Mouse (Mus musculus) hindbrain, embryonic 10.5 days (tissue): ENCODE results near the gene Mucl3. TPM values are rescaled to one million over a fixed set of nuclear protein-coding genes. Genes with fewer than 3 reads are reported as not detected.
A peak's percentile ranks its signal among the peaks of the same experiment; 100 is the strongest.

Experiments
- DNase-seq: peaks from one replicate; pipeline ENCODE4 v3.0.0-alpha.2; 2017; ENCODE audit warnings: low spot score
- H3K27ac ChIP-seq: fragments of 300-500 bp; sonication (generic); 2 replicates; pipeline ENCODE4 v1.5.1; 2016; ENCODE audit warnings: mild to moderate bottlenecking, moderate library complexity
- H3K27me3 ChIP-seq: fragments of 300-500 bp; sonication (generic); 2 replicates; pipeline ENCODE4 v1.6.1; 2016; ENCODE audit warnings: mild to moderate bottlenecking; ENCODE audit not compliant: poor library complexity, insufficient read depth, severe bottlenecking
- H3K36me3 ChIP-seq: fragments of 300-500 bp; sonication (generic); 2 replicates; pipeline ENCODE4 v1.6.1; 2016; ENCODE audit warnings: mild to moderate bottlenecking, moderate library complexity
- H3K4me1 ChIP-seq: fragments of 300-500 bp; sonication (generic); replicated peaks from 2 replicates; pipeline ENCODE4 v1.6.1; 2016; ENCODE audit warnings: mild to moderate bottlenecking
- H3K4me3 ChIP-seq: fragments of 300-500 bp; sonication (generic); 2 replicates; pipeline ENCODE4 v1.5.1; 2016; ENCODE audit warnings: mild to moderate bottlenecking, moderate library complexity
- H3K9me3 ChIP-seq: fragments of 300-500 bp; sonication (generic); 2 replicates; pipeline ENCODE4 v1.6.1; 2016; ENCODE audit warnings: mild to moderate bottlenecking, moderate library complexity
- WGBS: fragments of 180-500 bp; shearing (Covaris S2); methylation state at CpG from one replicate; pipeline ENCODE4 v1.1.7; 2016; 5-methylcytosine and 5-hydroxymethylcytosine counted together
- polyA plus RNA-seq: library from polyadenylated mRNA; unstranded; fragments of >200 nt; fragmentation: Nextera tagmentation; extraction: Ambion mirVana; gene quantifications from 2 replicates; pipeline ENCODE4 v1.2.1, GENCODE M21; 2016

The Mucl3 gene
- polyA plus RNA-seq, 1 experiment from 2014 or later, result 0.08 TPM

DNA sequence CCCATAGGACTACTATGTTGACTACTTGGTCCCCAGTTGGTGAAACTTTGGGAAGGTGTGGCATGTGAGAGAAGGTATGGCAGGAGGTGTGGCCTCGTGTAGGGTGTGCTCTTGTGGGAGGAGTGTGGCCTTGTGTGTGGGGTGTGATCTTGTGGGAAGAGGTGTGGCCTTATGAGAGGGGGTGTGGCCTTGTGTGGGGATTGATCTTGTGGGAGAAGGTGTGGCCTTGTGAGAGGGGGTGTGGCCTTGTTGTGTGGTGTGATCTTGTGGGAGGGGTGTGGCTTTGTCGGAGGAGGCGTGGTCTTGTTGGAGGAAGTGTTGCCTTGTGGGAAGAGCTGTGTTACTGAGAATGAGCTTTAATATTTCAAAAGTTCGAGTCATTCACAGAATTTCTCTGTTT, 26.4 kb downstream of the Mucl3 start:
- 0 out of 2 replicates have a peak, but pooled peaks cover 4% of the 10 kb centered on the region for H3K9me3 ChIP-seq
- H3K27ac ChIP-seq, result no peak overlapping the region
- no peaks in the 10 kb centered on the region for H3K36me3 ChIP-seq
- no peak overlapping the region for H3K4me3 ChIP-seq
- no peak for DNase-seq
- H3K4me1 ChIP-seq, result no peaks in the 10 kb centered on the region
- H3K27me3 ChIP-seq, result no peaks in the 10 kb centered on the region
- WGBS, result 80% methylated on average over 4 of the region's 4 CpGs

DNA sequence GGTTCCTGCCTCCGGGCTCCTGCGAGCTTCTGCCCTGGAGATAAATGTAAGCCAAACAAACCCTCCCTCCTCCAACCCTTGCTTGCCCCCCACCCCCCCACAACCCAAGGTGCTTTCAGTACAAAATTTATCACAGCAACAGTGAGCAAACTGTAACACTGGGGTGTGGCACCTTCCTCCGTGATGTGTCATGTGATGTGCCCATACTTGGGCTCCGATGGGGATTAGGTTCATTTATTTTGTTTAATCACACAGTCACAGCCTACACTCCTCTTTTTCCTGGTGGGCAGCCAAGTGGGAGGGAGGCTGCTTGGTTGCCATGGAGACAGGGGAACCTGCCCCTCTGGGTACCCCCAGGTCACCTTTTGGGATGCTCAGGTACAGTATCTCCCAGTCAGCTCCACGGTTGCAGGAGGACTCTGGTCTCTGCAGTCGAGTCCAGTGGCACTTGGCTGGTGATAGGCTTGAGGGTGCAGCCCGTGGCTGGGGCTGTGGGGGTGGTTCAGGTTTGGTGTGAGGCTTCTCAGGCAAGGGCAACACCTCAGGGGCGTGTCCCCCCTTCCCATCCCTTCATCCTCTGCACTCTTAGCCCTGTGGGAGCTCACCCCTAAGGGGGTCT, 41.6 kb downstream of the Mucl3 start:
- no peaks in the 10 kb centered on the region for H3K4me1 ChIP-seq
- no peak for DNase-seq
- 64% methylated on average over 8 of the region's 8 CpGs for WGBS
- no peaks in the 10 kb centered on the region for H3K27me3 ChIP-seq
- no peak overlapping the region for H3K4me3 ChIP-seq
- no peaks in the 10 kb centered on the region for H3K36me3 ChIP-seq
- H3K9me3 ChIP-seq, result peaks cover 4% of the 10 kb centered on the region; the same call in 1 of the 2 replicates
- H3K27ac ChIP-seq, result no peak overlapping the region

DNA sequence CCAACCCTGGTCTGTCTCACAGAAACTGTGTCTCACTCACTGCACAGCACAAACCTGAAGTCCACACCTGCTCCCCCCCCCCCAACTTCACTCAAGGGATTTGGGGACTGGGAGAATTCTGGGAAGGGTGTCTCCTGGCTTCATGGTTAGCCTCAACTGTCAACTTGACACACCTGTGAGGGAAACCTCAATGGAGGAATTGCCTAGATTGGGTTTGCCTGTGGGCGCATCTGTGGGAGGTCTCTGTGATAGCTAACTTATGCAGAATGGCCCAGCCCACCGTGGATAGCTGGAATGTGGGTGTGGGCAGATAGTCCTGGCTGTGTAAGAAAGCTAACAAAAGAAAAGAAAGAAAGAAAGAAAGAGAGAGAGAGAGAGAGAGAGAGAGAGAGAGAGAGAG, 42.2 kb downstream of the Mucl3 start, which contains the start of gene Sfta2:
Gene Sfta2 (plus strand): TSS at position 301 of the 400 bp plus-strand sequence.
- Histone ChIP-seq H3K36me3 (no peaks in the 10 kb centered on the region), H3K4me3 (no peak within 1 kb of the TSS), H3K27me3 (no peaks in the 10 kb centered on the region), H3K27ac (no peak within 1 kb of the TSS), H3K4me1 (no peaks in the 10 kb centered on the region), H3K9me3 (peaks cover 4% of the 10 kb centered on the region; the same call in 1 of the 2 replicates)
- DNase-seq, result no peak
- 73% methylated on average over 2 of the region's 2 CpGs for WGBS

DNA sequence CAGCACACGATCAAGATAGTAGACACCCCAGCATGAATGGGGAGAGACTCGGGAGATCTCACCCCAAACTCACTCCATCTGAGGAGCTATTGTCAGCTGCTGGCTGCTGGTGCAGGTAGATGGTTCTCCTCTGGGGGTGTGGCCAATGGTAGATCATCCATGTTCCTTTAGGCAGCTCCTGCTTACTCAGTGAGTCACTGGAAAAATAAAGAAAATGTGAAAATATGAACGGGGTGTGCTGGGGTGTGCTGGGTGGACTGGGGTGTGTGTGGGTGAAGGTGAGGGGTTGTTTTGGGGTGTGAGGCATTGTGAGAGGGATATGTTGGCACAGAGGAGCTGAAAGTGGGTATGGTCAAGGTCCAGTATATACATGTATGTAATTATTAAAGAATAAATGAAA, 46.1 kb downstream of the Mucl3 start:
- peaks cover 4% of the 10 kb centered on the region; the same call in 1 of the 2 replicates for H3K9me3 ChIP-seq
- DNase-seq, result no peak
- H3K27me3 ChIP-seq, result no peaks in the 10 kb centered on the region
- no peaks in the 10 kb centered on the region for H3K36me3 ChIP-seq
- no peak overlapping the region for H3K27ac ChIP-seq
- H3K4me1 ChIP-seq, result no peaks in the 10 kb centered on the region
- no peak overlapping the region for H3K4me3 ChIP-seq
- 91% methylated on average over 3 of the region's 3 CpGs for WGBS

DNA sequence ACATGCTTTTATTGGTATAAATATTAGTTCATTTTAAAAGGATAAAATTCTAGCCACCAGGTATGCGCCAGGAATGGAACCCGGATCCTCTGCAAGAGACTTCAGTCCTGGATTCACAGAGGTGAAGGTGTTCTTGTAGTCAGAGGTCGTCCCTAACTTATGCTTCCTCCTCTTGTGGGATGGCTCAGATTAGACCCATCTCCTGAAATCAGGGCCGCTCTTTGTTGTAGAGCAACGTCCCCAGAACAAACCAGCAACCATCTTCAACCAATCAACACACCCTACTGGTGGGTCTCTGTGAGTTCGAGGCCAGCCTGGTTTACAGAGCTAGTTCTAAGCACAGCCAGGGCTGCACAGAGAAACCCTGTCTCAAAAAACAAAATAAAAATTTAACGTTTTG, 49.0 kb downstream of the Mucl3 start:
- WGBS, result 84% methylated on average over 7 of the region's 7 CpGs
- H3K27ac ChIP-seq, result no peak overlapping the region
- no peak overlapping the region for H3K4me3 ChIP-seq
- DNase-seq, result no peak
- H3K4me1 ChIP-seq, result no peaks in the 10 kb centered on the region
- H3K9me3 ChIP-seq, result peaks cover 4% of the 10 kb centered on the region; the same call in 1 of the 2 replicates
- H3K36me3 ChIP-seq, result no peaks in the 10 kb centered on the region
- no peaks in the 10 kb centered on the region for H3K27me3 ChIP-seq

DNA sequence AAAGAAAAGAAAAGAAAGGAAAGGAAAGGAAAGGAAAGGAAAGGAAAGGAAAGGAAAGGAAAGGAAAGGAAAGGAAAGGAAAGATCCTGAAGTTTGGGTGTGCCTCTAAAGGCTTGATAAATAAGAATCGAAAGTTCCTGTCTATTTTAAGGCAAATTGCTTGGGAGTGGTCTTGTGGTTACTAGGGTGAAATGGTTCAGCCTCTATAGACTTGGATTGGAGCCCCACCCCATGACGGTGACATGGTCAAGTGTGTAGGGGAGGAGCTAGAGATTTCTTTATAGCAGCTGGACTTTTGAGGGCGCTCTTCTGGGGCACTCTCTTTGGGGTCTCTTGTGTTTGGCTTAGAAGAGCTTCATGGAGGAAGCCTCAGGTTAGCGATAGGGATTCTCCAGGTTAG, 49.7 kb downstream of the Mucl3 start:
- H3K27me3 ChIP-seq, result no peaks in the 10 kb centered on the region
- 39% methylated on average over 4 of the region's 4 CpGs for WGBS
- H3K27ac ChIP-seq, result no peak overlapping the region
- H3K4me3 ChIP-seq, result no peak overlapping the region
- no peaks in the 10 kb centered on the region for H3K4me1 ChIP-seq
- peaks cover 4% of the 10 kb centered on the region; the same call in 1 of the 2 replicates for H3K9me3 ChIP-seq
- no peak for DNase-seq
- H3K36me3 ChIP-seq, result no peaks in the 10 kb centered on the region

DNA sequence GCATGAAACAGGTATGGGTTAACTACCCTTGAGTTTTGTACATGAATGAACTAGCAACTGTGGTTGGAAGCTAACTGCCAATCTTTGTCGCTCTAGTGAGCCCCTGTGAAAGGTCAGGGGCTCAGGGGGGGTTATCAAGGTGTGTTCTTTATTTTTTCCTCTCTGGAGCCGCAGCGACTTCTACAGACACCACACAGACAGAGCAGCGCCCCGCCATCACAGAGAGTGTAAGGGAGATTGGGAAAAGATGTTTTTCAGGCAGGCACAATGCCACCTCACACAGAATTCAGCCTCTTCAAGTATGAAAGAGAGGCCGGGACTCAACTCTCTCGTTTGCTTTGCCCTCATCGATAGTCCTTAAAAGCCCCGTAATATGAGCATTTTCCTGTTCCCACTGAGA, 51.4 kb downstream of the Mucl3 start:
- Histone ChIP-seq H3K9me3 (peaks cover 5% of the 10 kb centered on the region; the same call in 1 of the 2 replicates), H3K27me3 (no peaks in the 10 kb centered on the region), H3K4me1 (0 out of 2 replicates have a peak, but pooled peaks cover 3% of the 10 kb centered on the region), H3K27ac (no peak overlapping the region), H3K36me3 (no peaks in the 10 kb centered on the region), H3K4me3 (no peak overlapping the region)
- DNase-seq, result no peak
- 91% methylated on average over 9 of the region's 9 CpGs for whole genome bisulfite sequencing

DNA sequence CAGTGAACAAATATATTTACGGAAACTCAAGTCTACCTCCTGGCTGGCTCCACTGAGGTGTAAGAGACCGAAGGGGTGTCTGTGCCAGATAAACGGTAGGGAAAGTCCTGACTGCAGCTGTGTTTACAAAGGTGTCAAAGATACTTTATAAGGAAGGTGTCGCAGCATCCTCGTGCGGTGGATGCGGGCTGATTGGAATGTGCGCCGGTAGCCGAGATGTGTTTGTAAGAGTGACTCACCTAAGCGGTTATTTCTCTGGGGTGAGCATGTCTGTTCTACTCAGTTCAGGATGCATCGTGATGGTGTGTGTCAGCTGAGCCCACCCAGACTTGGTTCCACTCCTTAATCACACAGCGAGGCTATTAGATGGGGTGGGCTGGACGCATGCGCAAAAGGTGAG, 51.8 kb downstream of the Mucl3 start:
- Histone ChIP-seq H3K36me3 (no peaks in the 10 kb centered on the region), H3K9me3 (peaks cover 3% of the 10 kb centered on the region; the same call in 1 of the 2 replicates), H3K4me1 (0 out of 2 replicates have a peak, but pooled peaks cover 3% of the 10 kb centered on the region), H3K27me3 (no peaks in the 10 kb centered on the region), H3K27ac (no peak overlapping the region), H3K4me3 (no peak overlapping the region)
- DNase-seq, result no peak
- WGBS, result 94% methylated on average over 15 of the region's 15 CpGs

DNA sequence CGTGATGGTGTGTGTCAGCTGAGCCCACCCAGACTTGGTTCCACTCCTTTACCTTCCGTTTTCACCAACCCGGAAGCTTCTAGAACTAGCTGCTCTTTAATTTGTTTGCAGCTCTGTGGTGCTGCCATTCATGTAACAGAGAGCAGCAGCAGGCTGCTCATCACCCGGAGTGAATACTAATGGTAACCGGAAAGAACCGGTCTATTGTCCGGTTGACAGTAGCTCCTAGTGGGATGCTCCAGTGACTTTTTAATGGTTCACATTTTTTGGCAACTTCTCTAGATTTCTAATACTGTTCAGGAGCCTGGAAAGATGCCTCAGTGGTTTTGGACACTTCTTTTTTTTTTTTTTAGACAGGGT, 52.3 kb downstream of the Mucl3 start:
- 89% methylated on average over 7 of the region's 7 CpGs for WGBS
- H3K36me3 ChIP-seq, result no peaks in the 10 kb centered on the region
- peaks cover 3% of the 10 kb centered on the region; the same call in 1 of the 2 replicates for H3K9me3 ChIP-seq
- no peak for DNase-seq
- no peak overlapping the region for H3K4me3 ChIP-seq
- H3K27me3 ChIP-seq, result no peaks in the 10 kb centered on the region
- no peak overlapping the region for H3K27ac ChIP-seq
- H3K4me1 ChIP-seq, result 0 out of 2 replicates have a peak, but pooled peaks cover 3% of the 10 kb centered on the region

DNA sequence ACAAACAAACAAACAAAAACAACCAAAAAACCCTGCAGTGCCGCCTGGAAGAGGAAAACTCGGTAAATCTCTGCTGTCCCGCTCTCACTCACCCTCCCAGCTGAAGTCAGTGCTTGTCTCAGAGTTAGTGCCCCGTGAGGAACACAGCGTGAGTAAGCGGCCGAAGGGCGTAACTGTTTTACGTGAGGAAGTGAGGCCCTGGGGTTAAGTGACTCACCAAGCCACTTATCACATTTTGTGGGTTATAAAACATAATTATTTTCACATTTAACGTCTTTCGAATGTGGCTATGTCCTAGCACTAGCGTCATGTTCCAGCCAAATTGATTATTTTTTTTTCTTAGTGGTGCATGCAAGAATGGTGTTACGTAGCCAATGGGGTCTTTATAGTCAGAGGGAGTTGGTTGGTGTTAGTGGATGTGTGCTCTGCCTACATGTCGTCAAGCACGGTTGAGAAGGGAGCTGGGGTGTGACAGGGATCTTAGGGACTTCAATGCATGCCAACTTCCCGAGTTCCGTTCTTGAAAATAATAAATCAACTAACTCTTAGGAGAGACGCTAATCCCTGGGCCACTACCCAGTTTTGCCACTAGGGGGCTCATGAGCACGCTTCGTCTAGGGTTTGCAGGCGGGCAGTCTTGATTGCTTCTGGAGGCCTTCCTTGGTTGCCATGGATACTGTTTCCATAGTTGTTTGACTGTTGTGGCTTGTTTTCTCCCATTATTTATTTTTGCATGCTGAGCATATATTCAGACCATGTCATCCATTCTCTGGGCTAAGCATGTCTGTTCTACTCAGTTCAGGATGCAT, 52.9 kb downstream of the Mucl3 start:
- Histone ChIP-seq H3K27me3 (no peaks in the 10 kb centered on the region), H3K36me3 (no peaks in the 10 kb centered on the region), H3K4me1 (0 out of 2 replicates have a peak, but pooled peaks cover 3% of the 10 kb centered on the region), H3K27ac (no peak overlapping the region), H3K4me3 (no peak overlapping the region), H3K9me3 (peaks cover 3% of the 10 kb centered on the region; the same call in 1 of the 2 replicates)
- WGBS, result 61% methylated on average over 21 of the region's 21 CpGs
- DNase-seq, result peak; percentile 85

DNA sequence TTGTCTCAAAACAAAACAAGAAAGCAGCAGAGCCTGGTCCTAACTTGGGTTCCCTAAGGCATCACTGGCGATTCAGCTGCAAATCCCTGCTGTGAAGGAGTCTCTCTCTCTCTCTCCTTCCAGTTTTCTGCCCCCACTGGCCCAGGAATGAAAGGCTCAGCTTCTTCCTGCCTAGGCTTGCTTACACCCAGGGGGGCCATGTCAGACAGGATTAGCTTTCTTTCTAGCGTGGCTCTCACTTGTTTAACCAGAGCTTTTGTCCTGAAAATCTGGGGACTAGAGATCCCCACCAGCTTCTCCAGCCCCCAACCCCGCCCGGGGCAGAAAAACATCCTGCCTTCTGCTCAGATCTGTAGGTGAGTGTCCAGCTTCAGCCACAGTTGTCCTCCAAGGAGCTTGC, 55.1 kb downstream of the Mucl3 start:
- Histone ChIP-seq H3K27ac (no peak overlapping the region), H3K4me3 (no peak overlapping the region), H3K9me3 (peaks cover 3% of the 10 kb centered on the region; the same call in 1 of the 2 replicates), H3K4me1 (peaks cover 7% of the 10 kb centered on the region), H3K36me3 (no peaks in the 10 kb centered on the region), H3K27me3 (no peaks in the 10 kb centered on the region)
- 13% methylated on average over 4 of the region's 4 CpGs for WGBS
- no peak for DNase-seq

DNA sequence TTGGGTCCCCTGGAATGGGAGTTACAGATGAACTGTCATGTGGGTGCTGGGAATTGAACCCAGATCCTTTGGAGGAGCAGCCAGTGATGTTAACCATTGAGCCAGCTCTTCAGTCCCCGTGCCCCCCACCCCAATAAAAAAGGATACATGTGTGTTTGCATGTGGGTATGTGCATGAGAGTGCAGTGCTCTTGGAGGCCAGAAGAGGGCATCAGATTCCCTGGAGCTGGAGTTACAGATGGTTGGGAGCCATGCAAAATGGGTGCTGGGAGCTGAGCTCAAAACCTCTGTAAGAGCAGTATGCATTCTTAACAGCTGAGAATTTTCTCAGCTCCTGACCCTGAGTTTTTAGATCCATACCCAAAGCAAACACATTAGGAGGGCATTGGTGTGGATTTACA, 56.2 kb downstream of the Mucl3 start:
- DNase-seq, result no peak

More for the DNA sequence above, 56.2 kb downstream of the Mucl3 start:
- H3K4me3 ChIP-seq, result no peak overlapping the region
- peaks cover 3% of the 10 kb centered on the region; the same call in 1 of the 2 replicates for H3K9me3 ChIP-seq
- no peaks in the 10 kb centered on the region for H3K36me3 ChIP-seq
- H3K27me3 ChIP-seq, result no peaks in the 10 kb centered on the region
- WGBS, result 89% methylated on average over 1 of the region's 1 CpGs
- no peak overlapping the region for H3K27ac ChIP-seq
- H3K4me1 ChIP-seq, result peaks cover 7% of the 10 kb centered on the region
